Mouse (Mus musculus): ENCODE measurements around the gene Sec22b.

- no peak for TF ChIP-seq CTCF (IDR thresholded peaks at IDR 0.05; ENCODE audit: low read depth)
- TF ChIP-seq EP300 (IDR thresholded peaks at IDR 0.05; ENCODE audit: low read depth), result no peak
These were observed 18.0 kb downstream of the Sec22b start for GRCm38 (mm10) chr3:97918885-97919550.

Measured in liver, embryonic 14.5 days (tissue).